Mouse (Mus musculus) embryo, embryonic 9.5 days (tissue): Measurements from ENCODE around the gene Dnase2a.

ENCODE experiments used
- DNase-seq: peaks from one replicate; pipeline ENCODE4 v3.0.0-alpha.2; 2017; ENCODE audit errors: extremely low spot score

The Dnase2a gene

DNA sequence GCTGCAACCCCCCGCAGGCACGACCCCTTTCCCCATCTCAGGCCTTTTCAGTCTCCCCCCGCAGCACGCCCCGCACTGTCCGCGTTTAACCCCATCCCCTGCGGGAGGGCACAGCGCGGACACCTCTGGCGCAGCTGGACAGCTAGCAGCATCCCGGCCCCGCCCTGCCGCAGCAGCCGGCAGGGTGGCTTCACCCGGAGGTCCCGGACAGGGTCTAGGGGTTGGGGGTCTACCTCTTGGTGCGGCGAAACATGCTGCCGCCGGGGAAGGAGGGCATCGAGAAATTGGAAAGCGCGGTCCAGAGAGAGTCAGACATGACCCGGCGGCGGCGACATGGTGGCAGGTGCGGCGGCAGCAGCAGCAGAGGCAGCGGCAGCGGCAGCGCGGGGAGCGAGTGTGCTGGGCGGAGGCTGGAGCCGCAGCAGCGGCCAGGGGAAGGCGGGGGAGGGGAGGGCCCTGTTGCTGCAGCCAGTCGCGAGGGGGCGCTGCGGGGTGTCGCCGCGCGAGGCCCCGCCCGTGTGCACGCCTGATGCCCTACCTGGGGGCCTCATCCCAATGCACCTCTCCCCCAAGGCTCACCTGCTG lies 28.7 kb downstream of the Dnase2a start, which contains the start of gene Mast1:
Mast1 (minus strand) TSS at position 398 of the 585 bp plus-strand sequence.
- peak; percentile 71 for DNase-seq

DNA sequence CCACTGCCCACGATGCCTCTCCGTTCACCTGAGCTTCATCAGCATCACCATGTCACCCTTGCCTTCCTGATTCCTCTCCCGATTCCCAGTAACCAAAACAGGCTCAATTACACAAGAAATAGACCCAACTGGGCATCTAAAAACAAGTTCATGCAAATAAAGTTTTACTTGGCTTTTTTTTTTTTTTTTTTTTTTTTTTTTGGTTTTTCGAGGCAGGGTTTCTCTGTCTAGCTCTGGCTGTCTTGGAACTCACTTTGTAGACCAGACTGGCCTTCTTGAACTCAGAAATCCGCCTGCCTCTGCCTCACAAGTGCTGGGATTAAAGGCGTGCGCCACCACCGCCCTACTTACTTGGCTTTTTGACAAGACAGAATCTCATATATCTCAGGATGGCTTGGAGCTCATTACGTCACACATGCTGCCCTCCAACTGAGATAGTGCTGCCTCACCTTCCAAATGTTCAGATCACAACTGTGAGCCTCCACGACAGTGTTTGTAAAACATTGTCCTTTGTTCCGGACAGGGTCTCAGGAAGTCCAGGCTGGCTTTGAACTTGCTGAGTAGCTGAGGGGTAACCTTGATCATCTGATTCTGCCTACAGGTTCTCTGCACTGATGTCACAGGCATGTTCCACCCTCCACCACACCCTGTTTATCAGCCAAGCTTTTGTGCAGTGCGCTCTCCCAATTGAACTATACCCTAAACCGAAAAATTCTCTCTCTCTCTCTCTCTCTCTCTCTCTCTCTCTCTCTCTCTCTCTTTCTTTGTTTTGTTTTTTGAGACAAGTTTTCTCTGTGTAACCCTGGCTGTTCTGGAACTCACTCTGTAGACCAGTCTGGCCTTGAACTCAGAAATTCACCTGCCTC lies 29.5 kb downstream of the Dnase2a start:
- DNase-seq: no peak

DNA sequence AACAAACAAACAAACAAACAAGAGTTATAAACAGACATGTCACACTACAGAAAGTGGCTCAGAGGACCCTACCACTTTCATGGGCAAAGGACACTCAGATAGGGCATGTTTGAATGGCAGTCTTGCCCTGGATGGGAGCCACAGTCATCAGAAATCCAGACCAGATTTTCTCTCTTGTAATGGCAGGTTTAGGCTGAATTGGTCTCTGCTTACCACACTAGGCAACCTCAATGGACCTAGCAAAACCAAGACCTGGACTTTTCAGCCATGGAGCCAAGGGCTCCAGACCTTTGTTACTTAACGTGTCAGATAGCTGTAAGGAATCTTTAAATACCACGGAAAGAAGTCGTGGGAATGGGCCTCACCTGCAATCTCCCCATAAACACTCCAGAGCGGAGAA lies 35.3 kb downstream of the Dnase2a start:
- no peak for DNase-seq

DNA sequence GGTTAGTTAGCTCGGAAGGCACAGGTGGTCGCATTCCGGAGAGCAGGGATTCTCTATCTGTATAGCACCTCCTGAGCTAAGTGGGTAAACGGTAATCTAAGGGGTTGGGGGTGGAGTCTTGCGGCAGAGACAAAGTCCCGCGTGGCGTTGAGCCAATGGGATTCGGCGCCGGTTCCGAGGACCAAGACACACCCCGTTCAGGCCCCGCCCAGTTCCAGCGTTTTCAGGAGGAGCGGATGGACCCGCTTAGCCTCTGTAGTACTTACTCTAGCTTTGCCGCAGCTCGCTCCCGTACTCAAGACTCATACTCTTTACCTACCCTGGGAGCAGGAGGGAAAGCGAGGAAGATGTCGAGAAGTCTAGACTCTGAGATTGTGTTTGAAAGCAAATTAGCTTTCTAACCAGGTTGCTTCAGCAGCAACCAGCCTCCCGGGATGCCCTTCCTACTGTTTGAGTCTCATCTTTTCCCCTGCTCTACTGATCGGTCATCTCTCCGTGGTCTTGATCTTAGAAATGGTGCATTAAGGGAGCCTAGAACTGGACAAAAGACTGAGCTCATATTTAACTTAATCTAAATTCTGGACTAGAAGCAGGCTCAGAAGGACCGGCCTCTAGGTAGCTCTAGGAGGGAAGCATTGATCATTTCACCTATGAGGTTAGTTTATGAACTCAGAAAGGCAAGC lies 36.3 kb downstream of the Dnase2a start:
- no peak for DNase-seq

DNA sequence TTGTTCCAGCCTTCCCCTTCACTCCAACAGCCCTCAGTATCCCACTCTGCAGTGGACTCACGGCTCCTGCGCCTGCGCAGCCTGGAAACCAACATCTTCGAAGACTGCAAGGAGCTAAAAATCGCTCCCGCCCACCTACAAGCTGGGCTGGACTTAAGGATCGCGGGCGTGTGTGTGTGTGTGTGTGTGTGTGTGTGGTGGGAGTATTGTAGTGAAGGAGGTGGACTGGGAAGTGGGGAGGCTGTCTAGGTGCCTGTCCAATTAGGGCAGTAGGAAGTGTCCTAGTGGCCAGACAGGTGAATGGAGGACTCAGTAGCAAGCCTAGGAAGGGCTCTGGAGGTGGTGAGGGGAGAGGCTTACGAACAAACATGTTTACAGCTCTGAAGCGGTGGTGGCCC lies 36.9 kb downstream of the Dnase2a start:
- DNase-seq: no peak

DNA sequence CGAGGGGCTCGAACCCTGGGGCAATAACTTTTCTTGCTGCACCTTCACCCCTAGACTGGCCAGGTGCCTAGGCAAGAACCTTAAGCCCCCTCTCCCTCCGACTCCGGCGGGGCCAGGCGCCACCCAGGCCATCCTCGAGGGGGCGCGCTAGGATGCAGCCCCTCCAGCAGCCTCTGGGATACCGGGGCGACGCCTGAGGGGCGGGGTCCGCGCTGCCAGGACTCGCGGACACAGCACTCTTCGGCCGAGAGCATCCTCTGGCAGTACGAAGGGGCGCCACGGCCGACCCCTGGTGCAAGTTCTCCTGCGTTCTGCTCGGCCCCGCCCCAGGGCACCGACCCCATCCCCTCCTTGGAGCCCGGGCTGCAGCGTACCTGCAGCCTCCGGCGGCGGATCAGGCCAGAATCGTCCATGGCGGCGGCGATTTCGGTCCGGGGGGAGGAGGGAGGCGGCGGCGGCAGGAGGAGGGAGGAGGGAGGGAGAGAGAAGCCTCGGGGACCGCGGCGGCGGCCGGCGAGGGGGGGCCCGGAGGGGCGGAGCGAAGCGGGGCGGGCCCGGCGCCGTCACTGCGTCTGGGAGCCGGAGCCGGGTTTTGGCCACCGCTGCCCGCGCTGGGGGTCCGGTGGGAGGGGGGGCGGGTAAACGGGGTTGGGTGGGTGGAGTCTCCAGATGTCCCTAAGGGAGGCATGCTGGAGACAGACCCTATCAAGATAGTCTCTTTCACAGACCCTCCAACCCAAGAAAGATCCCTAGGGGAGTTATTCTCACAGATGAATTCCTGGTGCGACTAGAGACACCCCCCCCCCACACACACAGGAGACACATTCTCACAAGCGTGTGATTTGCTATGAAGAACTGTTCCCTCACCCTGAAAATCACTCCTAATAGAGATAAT lies 37.5 kb downstream of the Dnase2a start:
- peak; percentile 66 for DNase-seq

DNA sequence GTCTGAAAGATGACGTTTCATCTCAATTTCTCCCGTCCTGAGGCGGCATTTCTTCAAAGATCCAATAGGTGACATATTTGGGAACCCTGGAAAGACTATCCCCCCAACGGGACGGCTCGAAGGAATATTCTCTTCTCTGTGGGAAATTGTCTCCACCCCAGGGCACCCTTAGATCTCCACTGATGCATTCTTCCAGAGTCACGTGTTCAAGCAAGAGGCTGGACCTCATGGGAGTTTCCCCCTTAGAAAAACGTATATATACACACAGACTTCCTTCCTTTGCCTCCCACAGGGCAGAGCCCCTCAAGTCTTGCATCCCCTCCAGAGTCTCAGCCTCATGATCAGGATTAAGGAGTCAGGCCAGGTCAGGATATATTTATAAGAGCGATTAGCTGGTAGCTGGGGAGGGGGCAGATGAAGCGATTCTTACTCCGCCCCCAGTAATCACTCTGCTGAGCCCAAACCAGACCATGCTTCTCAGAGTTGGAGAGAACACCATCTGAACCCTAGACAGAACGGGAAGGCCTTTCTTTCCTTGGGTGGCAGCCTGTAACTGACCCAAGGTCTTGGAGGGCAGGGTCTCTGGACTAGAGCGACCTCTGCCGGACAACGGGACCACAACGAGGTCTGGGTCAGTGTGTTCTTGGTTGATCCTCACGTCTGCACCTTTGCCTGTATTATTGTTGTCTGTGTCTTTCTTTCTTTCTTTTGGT lies 38.3 kb downstream of the Dnase2a start, which contains the start of gene Rtbdn:
Rtbdn (plus strand) TSS at position 464 of the 713 bp plus-strand sequence.
- no peak for DNase-seq

DNA sequence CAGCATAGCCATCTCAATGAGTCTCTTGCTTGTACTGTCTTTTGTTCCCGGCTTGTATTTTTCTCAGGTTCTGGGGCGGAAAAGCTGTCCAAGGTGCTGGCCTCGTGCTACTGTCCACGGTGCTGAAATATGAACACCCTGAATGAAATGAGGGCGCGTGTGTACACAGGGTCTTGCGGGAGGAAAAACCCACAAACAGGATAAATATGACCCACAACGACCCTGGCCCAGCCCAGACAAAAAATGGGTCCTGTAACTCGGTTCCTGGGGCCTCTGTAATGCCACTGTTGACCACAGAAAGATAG lies 38.8 kb downstream of the Dnase2a start:
- DNase-seq: no peak

DNA sequence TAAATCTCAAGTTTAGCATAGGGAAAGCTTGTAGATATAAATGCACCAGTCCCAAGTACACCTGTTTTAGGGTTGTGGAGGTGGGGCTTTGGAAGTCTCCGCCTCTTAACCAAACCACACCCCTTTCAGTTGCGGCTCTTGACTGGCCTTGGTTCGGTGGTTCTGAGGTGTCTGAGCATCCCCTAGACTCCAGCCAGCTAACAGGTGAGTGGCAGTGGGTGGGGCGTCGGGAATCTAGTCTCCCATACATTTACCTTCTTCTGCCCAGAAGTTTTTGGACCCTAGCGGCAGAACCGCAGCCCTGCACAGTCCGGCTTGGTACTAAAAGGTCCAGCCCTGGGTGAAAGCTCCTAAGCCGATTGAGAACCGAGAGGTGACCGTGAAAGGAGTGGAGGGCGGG lies 41.4 kb downstream of the Dnase2a start:
- no peak for DNase-seq

DNA sequence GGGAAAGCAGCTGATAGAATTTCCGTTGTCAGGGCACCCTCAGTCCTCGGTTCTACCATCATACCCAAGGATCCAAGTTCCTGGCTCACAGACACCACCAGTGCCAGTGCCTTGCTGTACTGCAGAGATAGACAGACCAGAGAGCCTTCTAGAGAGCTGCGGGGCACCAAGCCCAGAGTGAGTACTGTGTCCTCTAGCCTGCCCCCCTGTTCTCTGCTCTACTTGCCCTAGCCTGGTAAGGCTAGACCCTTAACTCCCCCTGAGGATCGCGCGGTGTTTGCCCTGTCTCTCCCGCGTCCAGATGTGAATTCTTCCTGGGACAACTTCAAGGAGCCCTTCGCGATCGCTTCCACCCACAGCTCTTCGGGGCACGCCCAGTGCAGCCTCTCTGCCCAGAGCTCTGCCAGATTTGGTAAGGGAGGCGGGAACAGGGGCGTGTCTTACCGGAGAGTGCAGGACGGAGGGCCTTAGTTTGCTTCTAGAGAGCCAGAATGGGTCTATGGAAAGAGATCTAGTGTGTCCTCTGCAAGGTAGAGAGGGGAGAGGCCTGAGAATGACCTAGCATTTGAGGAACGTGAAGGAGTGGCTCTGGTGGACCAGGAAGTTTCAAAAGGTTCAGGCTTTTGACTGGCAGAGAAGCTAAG lies 44.4 kb downstream of the Dnase2a start:
- no peak for DNase-seq

DNA sequence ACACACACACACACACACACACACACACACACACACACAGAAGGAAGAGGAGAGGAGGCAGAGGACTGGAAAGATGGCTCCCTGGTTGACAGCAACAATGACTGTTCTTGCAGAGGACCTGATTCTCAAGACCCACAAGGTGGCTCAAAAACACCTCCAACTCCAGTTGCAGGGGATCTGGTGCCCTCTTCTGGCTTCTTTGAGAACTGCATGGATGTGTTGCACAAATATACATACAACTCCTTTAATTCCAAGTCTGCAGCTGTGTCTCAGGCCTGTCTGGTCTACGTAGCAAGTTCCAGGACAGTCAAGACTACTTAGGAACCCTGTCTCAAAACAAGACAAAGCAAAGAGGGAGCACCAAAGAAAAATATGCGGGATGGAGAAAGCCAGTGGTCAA lies 48.4 kb downstream of the Dnase2a start:
- DNase-seq: peak; percentile 71

DNA sequence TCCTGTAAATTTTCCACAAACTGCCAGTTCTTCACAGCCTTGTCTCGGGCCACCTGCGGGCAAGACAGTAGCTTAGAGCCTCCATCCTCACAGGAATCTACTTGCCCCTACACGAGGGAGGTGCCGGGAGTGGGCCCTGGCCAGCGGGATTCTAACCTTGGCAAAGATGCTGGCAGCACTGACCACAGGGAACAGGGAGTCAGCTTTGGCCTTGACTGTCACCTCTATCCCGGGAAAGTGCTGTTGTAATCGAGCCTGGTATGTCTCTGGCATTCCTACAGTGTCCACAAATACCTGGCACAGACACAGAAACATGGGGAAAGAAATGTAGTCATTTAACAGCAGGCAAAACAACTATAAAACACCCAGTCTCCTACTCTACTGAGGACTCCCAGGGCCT lies 51.5 kb downstream of the Dnase2a start:
- DNase-seq: no peak

DNA sequence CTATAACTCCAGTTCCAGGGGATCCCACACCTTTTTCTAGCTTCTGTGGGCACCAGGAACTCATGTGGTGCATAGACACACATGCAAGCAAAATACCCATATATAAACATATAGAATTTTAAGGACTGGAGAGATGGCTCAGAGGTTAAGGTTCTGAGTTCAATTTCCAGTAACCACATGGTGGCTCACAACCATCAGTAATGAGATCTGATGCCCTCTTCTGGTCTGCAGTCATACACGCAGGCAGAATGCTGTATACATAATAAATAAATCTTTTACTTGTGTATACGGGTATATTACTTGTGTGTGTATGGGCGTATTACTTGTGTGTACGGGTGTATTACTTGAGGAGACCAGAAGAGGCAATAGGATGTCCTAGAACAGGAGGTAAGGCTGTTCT lies 55.6 kb downstream of the Dnase2a start:
- DNase-seq: no peak

DNA sequence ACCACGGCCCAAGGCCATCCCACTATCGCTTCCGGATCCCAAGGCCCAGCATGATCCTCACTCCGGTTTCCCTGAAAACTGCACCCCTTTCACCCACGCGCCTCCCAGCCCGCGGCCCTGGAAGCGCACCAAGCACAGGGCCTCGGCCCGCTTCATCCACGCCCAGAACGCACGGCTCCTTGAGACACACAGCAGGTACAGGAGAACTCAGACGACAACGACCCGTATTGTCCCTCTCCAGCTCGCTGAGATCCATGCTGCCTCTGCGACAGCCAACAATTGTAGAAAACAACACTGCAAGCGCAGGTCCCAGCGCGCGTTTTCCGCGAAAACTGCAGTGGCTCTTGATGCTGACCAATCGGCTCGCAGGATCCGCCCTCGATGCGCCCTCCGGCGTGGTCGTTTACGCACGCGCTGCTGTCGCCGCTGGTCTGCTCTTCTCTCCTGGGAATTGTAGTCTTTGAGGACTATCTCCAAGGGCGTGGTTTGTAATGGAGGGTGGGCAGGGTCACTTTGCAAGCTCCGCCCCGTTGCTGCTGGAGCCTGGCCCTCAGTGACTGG lies 57.5 kb downstream of the Dnase2a start:
- peak; percentile 94 for DNase-seq

DNA sequence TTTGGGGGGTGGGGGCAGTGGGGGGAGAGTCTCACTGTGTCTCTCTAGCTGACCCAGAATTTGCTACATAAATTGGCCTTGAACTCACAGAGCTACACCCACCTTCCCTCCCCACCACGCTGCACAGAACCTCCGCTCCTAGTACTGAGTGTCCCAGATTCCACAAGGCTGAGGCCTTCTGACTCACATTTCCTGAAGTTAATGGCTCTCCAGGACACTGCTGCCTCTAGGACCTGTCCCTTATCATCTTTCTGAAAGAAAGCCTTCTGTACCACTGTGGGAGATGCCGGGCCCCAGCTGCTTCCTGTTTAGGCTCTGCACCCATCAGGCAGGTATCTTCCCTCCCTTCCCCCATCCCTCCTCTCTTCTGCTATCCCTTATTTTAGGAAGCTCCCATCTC lies 58.2 kb downstream of the Dnase2a start:
- no peak for DNase-seq

DNA sequence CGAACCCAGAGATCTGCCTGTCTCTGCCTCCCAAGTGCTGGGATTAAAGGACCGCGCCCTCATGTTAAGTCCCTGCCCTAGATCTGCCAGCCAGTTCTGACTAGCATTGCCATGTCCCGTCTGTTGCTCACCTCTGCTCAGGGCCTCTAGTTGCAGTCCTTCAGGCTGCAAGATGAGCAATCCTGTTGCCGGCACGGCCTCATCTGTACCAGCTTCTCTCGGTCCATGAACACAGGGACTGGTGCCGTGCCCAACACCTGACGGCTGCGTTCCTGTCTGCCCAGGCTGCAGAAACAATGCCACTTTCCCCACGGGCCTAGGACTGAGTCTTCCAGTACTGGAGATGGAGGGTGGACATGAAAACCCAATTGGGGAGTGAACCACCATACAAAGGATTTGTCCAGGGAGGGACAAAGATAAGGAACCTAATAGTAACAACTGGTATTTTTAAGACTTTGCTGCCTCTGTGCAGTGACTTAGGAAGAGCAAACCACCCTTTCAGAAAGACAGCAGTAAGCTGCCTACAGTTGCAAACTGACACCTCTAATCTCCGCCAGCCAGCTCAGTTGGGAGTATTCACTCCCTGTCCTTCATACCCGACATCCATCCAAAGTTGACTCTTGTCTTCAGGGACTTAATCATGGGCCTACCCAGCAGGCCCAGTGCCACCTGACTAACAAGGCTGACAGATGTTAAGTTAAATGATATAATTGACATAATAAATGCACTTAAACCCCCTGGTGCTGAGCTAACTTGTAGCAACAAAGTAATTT lies 59.4 kb downstream of the Dnase2a start:
- no peak for DNase-seq

DNA sequence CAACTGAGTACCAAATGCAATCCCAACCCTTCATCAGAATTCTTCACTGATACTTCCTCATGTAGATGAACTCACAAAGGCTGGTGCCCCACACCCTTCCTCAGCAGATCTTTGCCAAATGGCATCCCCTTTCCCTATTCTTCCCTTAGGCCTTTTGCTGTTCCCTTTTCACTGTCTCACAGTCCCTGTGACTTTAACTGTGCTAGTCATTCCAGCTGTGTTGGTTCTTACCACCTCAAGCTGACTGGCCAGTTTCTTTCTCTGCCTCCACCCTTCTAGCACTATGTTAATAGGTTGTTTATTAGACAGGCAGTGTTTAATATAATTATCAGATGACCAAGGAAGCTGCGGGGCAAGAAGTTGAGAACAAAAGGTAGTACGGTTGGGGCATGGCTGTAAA lies 60.3 kb downstream of the Dnase2a start:
- DNase-seq: no peak

DNA sequence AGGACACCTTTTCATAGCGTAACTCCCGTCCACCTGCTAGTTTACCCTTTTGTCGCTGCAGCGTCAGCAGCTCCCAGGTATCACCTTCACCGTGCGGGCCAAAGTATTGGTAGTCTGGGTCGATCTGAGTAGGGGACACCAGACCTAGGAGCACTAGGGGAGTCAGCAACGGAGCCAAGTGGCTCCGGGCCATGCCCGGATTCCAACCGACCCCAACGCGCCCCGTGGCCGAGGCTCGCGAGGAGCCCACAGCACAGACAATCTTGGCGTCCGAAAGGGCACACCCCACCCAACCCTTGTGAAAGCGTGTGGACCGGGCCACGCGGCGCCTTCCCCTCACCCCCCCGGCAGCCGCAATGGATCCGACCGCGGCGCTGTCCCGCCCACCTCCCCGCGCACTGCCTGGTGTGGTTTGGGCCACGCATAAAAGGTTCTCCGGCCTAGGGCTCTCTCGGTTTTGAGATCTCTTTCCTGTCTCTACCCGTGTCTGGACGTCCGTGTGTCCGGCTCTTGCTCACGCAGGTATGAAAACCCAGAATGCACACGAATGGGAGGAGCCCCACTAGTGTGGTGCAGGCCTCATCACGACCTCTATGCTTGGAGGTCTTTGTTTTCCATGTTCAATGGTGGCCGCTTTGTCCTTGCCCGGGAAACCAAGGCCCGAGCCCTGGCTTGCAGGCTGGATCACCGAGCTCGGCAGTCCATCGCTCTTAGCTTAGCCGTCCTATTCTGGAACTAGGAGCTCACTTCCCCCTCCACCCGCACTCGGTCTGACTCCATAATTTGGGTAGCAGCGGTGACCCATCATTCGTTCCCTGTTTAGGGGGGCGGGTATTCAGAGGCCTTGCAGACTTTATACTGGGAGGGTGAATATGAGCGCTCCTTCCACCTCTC lies 61.1 kb downstream of the Dnase2a start, which contains the start of the genes Gm49661, Prdx2 and Rnaseh2a:
Gm49661 (minus strand) TSS at position 193 of the 894 bp plus-strand sequence.
Prdx2 (plus strand) TSS at position 347 of the 894 bp plus-strand sequence.
Rnaseh2a (minus strand) TSS at position 527 of the 894 bp plus-strand sequence.
- peak; percentile 90 for DNase-seq
